Mouse (Mus musculus): ENCODE measurements around the gene Ahnak2. TPM values are rescaled to one million over a fixed set of nuclear protein-coding genes. Genes with fewer than 3 reads are reported as not detected.

The Ahnak2 gene
- polyA plus RNA-seq, 1 experiment from 2014 or later = 0.84 TPM

DNA sequence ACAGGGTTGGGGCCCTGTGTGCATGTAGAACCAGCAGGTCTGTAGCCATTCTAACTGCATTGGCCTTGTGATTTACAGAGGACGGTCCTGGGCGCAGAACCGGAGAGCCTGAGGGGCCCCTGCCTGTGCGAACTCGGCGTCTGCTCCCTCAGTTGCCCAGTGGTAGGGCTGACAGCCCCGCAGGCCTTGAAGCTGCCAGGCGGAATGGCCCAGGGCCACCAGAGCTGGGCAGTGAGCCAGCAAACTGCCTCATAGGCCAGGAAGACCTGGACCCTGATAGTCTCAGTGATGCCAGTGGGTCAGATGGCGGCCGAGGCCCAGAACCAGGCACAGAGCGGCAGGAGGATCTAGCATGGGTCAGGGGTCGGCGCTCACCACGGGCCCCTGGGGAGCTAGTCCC is 64.7 kb downstream of the Ahnak2 start:
- Histone ChIP-seq H3K9ac (ENCODE audit: low read length) (no peak overlapping the region), H3K27ac (ENCODE audit: low read length) (no peak overlapping the region), H3K36me3 (ENCODE audit: control insufficient read depth, insufficient read depth, low read length) (peaks cover 34% of the 10 kb centered on the region), H3K9me3 (ENCODE audit: control insufficient read depth, low read length) (no peaks in the 10 kb centered on the region), H3K4me1 (replicated peaks; ENCODE audit: control insufficient read depth, insufficient read depth, low read length) (no peaks in the 10 kb centered on the region), H3K4me3 (ENCODE audit: low read length) (no peak overlapping the region), H3K27me3 (ENCODE audit: control insufficient read depth, insufficient read depth, low read depth, low read length) (no peaks in the 10 kb centered on the region), H3K4me2 (ENCODE audit: low read depth, low read length) (no peak overlapping the region)
- 90% methylated on average over 14 of the region's 14 CpGs for WGBS
- ATAC-seq (ENCODE audit: low read depth) = no peak

DNA sequence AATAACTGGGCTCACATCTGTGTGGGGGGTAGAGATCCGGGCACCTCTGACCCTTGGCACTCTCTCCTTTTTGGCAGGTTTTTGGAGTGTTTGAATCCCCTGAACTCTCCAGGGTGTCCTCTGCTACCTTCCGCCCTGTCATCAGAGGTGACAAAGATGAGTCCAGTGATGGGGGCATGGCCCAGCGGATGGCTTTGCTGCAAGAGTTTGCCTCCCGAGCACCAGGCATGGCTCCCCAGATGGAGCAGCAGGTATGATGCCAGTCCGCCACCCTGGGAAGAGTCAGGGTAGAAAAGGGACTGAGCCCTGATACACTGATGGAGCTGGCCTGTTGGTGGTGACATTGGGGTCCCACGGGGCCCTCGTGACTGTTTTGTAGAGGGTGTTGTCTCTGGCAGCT is 65.4 kb downstream of the Ahnak2 start:
- 83% methylated on average over 7 of the region's 7 CpGs for WGBS
- peaks cover 34% of the 10 kb centered on the region for H3K36me3 ChIP-seq (ENCODE audit: control insufficient read depth, insufficient read depth, low read length)
- no peaks in the 10 kb centered on the region for H3K4me1 ChIP-seq (replicated peaks; ENCODE audit: control insufficient read depth, insufficient read depth, low read length)
- no peaks in the 10 kb centered on the region for H3K9me3 ChIP-seq (ENCODE audit: control insufficient read depth, low read length)
- H3K27ac ChIP-seq (ENCODE audit: low read length) = no peak overlapping the region
- no peak overlapping the region for H3K4me2 ChIP-seq (ENCODE audit: low read depth, low read length)
- no peak for ATAC-seq (ENCODE audit: low read depth)
- no peak overlapping the region for H3K9ac ChIP-seq (ENCODE audit: low read length)
- no peaks in the 10 kb centered on the region for H3K27me3 ChIP-seq (ENCODE audit: control insufficient read depth, insufficient read depth, low read depth, low read length)
- no peak overlapping the region for H3K4me3 ChIP-seq (ENCODE audit: low read length)

DNA sequence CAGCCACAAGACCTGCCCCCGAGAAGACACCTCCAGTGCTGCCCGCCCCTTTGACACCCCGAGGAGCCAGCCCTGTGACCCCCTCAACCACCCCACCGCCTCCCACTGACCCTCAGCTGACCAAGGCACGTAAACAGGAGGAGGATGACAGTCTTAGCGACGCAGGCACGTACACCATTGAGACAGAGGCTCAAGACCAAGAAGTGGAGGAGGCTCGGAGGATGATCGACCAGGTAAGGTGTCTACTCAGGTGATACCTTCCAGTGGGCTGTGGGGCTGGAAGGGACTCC is 65.9 kb downstream of the Ahnak2 start:
- H3K4me3 ChIP-seq (ENCODE audit: low read length) = no peak overlapping the region
- H3K9me3 ChIP-seq (ENCODE audit: control insufficient read depth, low read length) = no peaks in the 10 kb centered on the region
- H3K36me3 ChIP-seq (ENCODE audit: control insufficient read depth, insufficient read depth, low read length) = peaks cover 35% of the 10 kb centered on the region
- ATAC-seq (ENCODE audit: low read depth) = no peak
- WGBS = 84% methylated on average over 10 of the region's 10 CpGs
- H3K9ac ChIP-seq (ENCODE audit: low read length) = no peak overlapping the region
- H3K4me2 ChIP-seq (ENCODE audit: low read depth, low read length) = no peak overlapping the region
- H3K4me1 ChIP-seq (replicated peaks; ENCODE audit: control insufficient read depth, insufficient read depth, low read length) = no peaks in the 10 kb centered on the region
- H3K27ac ChIP-seq (ENCODE audit: low read length) = no peak overlapping the region
- no peaks in the 10 kb centered on the region for H3K27me3 ChIP-seq (ENCODE audit: control insufficient read depth, insufficient read depth, low read depth, low read length)

GRCm38 (mm10) chr12:112735896-112736635 is 66.4 kb downstream of the Ahnak2 start:
- peaks cover 37% of the 10 kb centered on the region for H3K36me3 ChIP-seq (ENCODE audit: control insufficient read depth, insufficient read depth, low read length)
- no peaks in the 10 kb centered on the region for H3K27me3 ChIP-seq (ENCODE audit: control insufficient read depth, insufficient read depth, low read depth, low read length)
- WGBS = 90% methylated on average over 29 of the region's 29 CpGs
- no peak overlapping the region for H3K9ac ChIP-seq (ENCODE audit: low read length)
- no peaks in the 10 kb centered on the region for H3K4me1 ChIP-seq (replicated peaks; ENCODE audit: control insufficient read depth, insufficient read depth, low read length)
- no peak overlapping the region for H3K4me3 ChIP-seq (ENCODE audit: low read length)
- H3K9me3 ChIP-seq (ENCODE audit: control insufficient read depth, low read length) = no peaks in the 10 kb centered on the region
- H3K4me2 ChIP-seq (ENCODE audit: low read depth, low read length) = no peak overlapping the region
- no peak overlapping the region for H3K27ac ChIP-seq (ENCODE audit: low read length)
- ATAC-seq (ENCODE audit: low read depth) = no peak

DNA sequence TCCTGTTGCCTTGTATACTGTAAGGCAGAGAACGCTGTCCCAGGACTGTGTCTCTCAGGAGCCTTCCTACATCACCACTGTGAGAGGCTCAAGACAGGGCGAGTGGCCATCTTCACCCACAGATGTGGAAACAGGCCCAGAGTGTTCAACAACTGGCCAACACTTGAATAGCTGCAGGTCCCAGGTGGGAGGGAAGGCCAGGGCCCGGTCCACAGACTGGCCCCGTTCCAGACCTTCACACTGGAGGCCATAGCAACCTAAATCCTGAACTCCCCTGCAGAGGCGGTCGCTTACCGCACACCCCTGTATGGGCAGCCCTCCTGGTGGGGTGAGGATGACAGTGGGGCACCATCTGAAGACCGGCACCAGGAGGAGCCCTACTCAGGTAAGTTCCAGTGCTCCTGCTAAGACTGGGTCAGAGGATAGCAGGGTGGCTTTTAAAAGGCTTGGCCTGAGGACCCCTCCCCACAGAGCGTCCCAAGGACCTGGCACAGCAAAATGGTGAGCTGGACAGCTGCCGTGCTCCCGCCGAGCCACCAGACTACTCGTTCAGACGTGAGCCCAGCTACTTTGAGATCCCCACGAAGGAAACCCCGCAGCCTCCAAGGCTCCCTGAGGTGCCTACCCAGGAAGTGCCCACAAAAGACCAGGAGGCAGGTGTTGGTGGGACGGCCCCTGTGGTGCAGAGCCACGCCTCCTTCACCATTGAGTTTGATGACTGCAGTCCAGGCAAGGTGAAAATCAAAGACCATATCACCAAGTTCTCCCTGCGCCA is 67.4 kb downstream of the Ahnak2 start:
- no peak for ATAC-seq (ENCODE audit: low read depth)
- H3K27me3 ChIP-seq (ENCODE audit: control insufficient read depth, insufficient read depth, low read depth, low read length) = no peaks in the 10 kb centered on the region
- no peak overlapping the region for H3K4me3 ChIP-seq (ENCODE audit: low read length)
- no peak overlapping the region for H3K27ac ChIP-seq (ENCODE audit: low read length)
- no peak overlapping the region for H3K4me2 ChIP-seq (ENCODE audit: low read depth, low read length)
- H3K9me3 ChIP-seq (ENCODE audit: control insufficient read depth, low read length) = no peaks in the 10 kb centered on the region
- H3K4me1 ChIP-seq (replicated peaks; ENCODE audit: control insufficient read depth, insufficient read depth, low read length) = no peaks in the 10 kb centered on the region
- peaks cover 37% of the 10 kb centered on the region for H3K36me3 ChIP-seq (ENCODE audit: control insufficient read depth, insufficient read depth, low read length)
- H3K9ac ChIP-seq (ENCODE audit: low read length) = no peak overlapping the region
- 84% methylated on average over 19 of the region's 19 CpGs for WGBS

DNA sequence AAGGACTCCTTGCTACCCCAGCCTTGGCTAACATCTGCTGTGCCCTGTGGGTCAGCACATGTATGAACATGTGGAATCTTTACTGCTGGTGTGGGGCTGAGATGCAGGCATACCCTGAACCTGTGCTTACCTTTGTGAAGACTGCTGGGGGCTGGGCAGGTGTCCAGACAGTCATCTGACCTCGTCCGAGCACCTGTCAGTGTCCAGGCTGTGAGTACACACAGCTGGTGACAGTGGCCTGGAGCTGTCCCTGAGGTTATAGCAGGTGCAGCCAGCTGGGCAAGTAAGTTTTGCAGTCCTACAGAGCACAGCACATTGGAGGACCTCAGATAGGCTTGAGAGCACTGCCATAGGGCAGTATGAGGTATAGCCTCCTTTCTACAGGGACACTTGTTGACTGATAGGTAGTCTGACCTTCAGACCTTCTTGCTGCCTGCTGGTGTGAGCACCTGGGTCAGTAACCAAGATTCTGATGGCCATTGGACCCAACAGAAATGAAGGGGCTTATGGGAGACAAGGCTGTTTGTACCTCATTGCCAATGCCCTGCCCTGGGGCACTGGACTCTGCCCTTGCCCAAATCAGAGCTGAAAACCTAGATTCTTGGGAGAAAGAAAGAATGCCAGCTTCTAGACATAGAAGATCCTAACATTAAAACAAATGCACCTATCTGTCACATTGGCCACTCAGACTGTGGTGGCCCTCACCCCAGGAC is 68.2 kb downstream of the Ahnak2 start:
- H3K4me1 ChIP-seq (replicated peaks; ENCODE audit: control insufficient read depth, insufficient read depth, low read length) = no peaks in the 10 kb centered on the region
- H3K4me2 ChIP-seq (ENCODE audit: low read depth, low read length) = no peak overlapping the region
- no peak for ATAC-seq (ENCODE audit: low read depth)
- WGBS = 62% methylated on average over 2 of the region's 2 CpGs
- H3K27me3 ChIP-seq (ENCODE audit: control insufficient read depth, insufficient read depth, low read depth, low read length) = no peaks in the 10 kb centered on the region
- no peak overlapping the region for H3K27ac ChIP-seq (ENCODE audit: low read length)
- no peak overlapping the region for H3K4me3 ChIP-seq (ENCODE audit: low read length)
- peaks cover 37% of the 10 kb centered on the region for H3K36me3 ChIP-seq (ENCODE audit: control insufficient read depth, insufficient read depth, low read length)
- H3K9ac ChIP-seq (ENCODE audit: low read length) = no peak overlapping the region
- H3K9me3 ChIP-seq (ENCODE audit: control insufficient read depth, low read length) = no peaks in the 10 kb centered on the region

DNA sequence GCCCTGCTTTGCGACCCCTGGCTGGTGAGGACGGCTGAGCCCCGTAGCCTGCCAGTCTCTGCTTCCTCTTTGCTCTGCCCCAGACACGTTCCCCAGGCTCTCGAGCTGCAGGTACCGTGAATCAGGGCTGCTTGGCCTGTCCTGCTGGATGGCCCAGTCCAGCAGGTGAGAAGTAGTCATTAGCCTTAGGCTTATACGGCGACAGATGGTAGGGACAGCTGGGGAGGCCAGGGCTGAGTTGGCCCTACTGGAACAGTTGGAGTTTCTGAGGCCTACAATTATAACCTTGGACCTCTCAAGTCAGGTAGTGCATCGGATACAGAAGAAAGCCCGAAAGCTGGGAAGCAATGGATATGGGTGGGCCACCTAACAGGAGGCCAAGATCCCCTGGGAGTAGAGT is 69.9 kb downstream of the Ahnak2 start:
- 84% methylated on average over 10 of the region's 10 CpGs for WGBS
- no peaks in the 10 kb centered on the region for H3K4me1 ChIP-seq (replicated peaks; ENCODE audit: control insufficient read depth, insufficient read depth, low read length)
- no peaks in the 10 kb centered on the region for H3K27me3 ChIP-seq (ENCODE audit: control insufficient read depth, insufficient read depth, low read depth, low read length)
- H3K9me3 ChIP-seq (ENCODE audit: control insufficient read depth, low read length) = no peaks in the 10 kb centered on the region
- no peak for ATAC-seq (ENCODE audit: low read depth)
- no peak overlapping the region for H3K9ac ChIP-seq (ENCODE audit: low read length)
- peaks cover 22% of the 10 kb centered on the region for H3K36me3 ChIP-seq (ENCODE audit: control insufficient read depth, insufficient read depth, low read length)
- no peak overlapping the region for H3K4me2 ChIP-seq (ENCODE audit: low read depth, low read length)
- H3K27ac ChIP-seq (ENCODE audit: low read length) = no peak overlapping the region
- H3K4me3 ChIP-seq (ENCODE audit: low read length) = no peak overlapping the region

GRCm38 (mm10) chr12:112730808-112731207 is 71.6 kb downstream of the Ahnak2 start:
- Histone ChIP-seq H3K36me3 (ENCODE audit: control insufficient read depth, insufficient read depth, low read length) (peaks cover 9% of the 10 kb centered on the region; the same call in 1 of the 2 replicates), H3K4me1 (replicated peaks; ENCODE audit: control insufficient read depth, insufficient read depth, low read length) (no peaks in the 10 kb centered on the region), H3K27me3 (ENCODE audit: control insufficient read depth, insufficient read depth, low read depth, low read length) (no peaks in the 10 kb centered on the region), H3K4me3 (ENCODE audit: low read length) (no peak overlapping the region), H3K27ac (ENCODE audit: low read length) (no peak overlapping the region), H3K4me2 (ENCODE audit: low read depth, low read length) (no peak overlapping the region), H3K9me3 (ENCODE audit: control insufficient read depth, low read length) (no peaks in the 10 kb centered on the region), H3K9ac (ENCODE audit: low read length) (no peak overlapping the region)
- 73% methylated on average over 14 of the region's 14 CpGs for WGBS
- no peak for ATAC-seq (ENCODE audit: low read depth)

DNA sequence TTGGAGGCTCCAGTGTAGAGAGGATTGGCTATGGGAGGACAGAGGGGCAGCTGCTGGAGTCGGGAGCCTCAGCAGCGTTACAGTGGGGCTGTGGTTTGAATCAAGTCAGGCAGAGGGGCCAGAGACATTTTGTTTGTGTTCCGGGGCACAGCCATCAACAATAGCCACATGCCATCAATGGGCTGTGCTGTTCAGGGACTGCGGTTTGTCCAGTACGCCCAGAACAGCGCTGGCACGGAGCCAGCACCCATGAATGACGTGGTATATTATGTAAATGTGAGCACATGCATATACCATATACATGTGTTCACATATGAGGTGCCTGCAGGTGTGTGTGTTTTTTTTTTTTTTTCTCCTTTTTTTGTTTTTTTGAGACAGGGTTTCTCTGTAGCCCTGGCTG is 74.7 kb downstream of the Ahnak2 start:
- Histone ChIP-seq H3K9ac (ENCODE audit: low read length) (no peak overlapping the region), H3K27ac (ENCODE audit: low read length) (no peak overlapping the region), H3K4me1 (replicated peaks; ENCODE audit: control insufficient read depth, insufficient read depth, low read length) (peaks cover 8% of the 10 kb centered on the region), H3K4me2 (ENCODE audit: low read depth, low read length) (no peak overlapping the region), H3K36me3 (ENCODE audit: control insufficient read depth, insufficient read depth, low read length) (0 out of 2 replicates have a peak, but pooled peaks cover 3% of the 10 kb centered on the region), H3K9me3 (ENCODE audit: control insufficient read depth, low read length) (no peaks in the 10 kb centered on the region), H3K27me3 (ENCODE audit: control insufficient read depth, insufficient read depth, low read depth, low read length) (no peaks in the 10 kb centered on the region), H3K4me3 (ENCODE audit: low read length) (no peak overlapping the region)
- WGBS = 67% methylated on average over 8 of the region's 8 CpGs
- no peak for ATAC-seq (ENCODE audit: low read depth)
